Mouse (Mus musculus) ZHBTc4 (cell line): Measurements from ENCODE around the gene Pom121l2.

Experiments
- DNase-seq: peaks from one replicate; pipeline ENCODE4 v3.0.0-alpha.2; 2011; ENCODE audit warnings: low read depth, low spot score

Gene Pom121l2

GRCm38 (mm10) chr13:21980981-21981802 is at the start of gene Pom121l2:
Pom121l2 (plus strand) TSS chr13:21981194.
- peak; percentile 50 for DNase-seq

GRCm38 (mm10) chr13:21931740-21932139 is 49.3 kb upstream of the Pom121l2 start:
- DNase-seq, result no peak

- peak; percentile 81 for DNase-seq
These were observed 47.1 kb upstream of the Pom121l2 start for GRCm38 (mm10) chr13:21933626-21934548.

- DNase-seq, result peak; percentile 81
These were observed 45.8 kb upstream of the Pom121l2 start for GRCm38 (mm10) chr13:21934982-21935791.

GRCm38 (mm10) chr13:21935833-21936232 is 45.2 kb upstream of the Pom121l2 start:
- DNase-seq, result peak; percentile 84

GRCm38 (mm10) chr13:21936968-21937367 is 44.0 kb upstream of the Pom121l2 start:
- DNase-seq, result peak; percentile 97

GRCm38 (mm10) chr13:21940213-21940612 is 40.8 kb upstream of the Pom121l2 start:
- peak; percentile 97 for DNase-seq

- peak; percentile 84 for DNase-seq
These were observed 40.1 kb upstream of the Pom121l2 start for GRCm38 (mm10) chr13:21940811-21941321.

GRCm38 (mm10) chr13:21943644-21944043 is 37.4 kb upstream of the Pom121l2 start:
- DNase-seq, result no peak

GRCm38 (mm10) chr13:21944592-21944925 is 36.4 kb upstream of the Pom121l2 start:
- DNase-seq, result no peak

GRCm38 (mm10) chr13:21944926-21945740 is 35.9 kb upstream of the Pom121l2 start, which contains the start of gene Zfp184:
Zfp184 (plus strand) TSS chr13:21945094.
- DNase-seq, result peak; percentile 98

- DNase-seq, result peak; percentile 80
These were observed 11.7 kb upstream of the Pom121l2 start for GRCm38 (mm10) chr13:21969269-21969668.

- DNase-seq, result peak; percentile 35
These were observed 11.2 kb upstream of the Pom121l2 start for GRCm38 (mm10) chr13:21969816-21970215.

- DNase-seq, result peak; percentile 45
These were observed 9.4 kb upstream of the Pom121l2 start for GRCm38 (mm10) chr13:21971641-21972040.

GRCm38 (mm10) chr13:21974221-21974725 is 6.7 kb upstream of the Pom121l2 start:
- DNase-seq, result peak; percentile 96

GRCm38 (mm10) chr13:21974726-21975473 is 6.1 kb upstream of the Pom121l2 start:
- DNase-seq, result peak; percentile 78

- peak; percentile 38 for DNase-seq
These were observed 804 bp downstream of the Pom121l2 start for GRCm38 (mm10) chr13:21981803-21982193.

GRCm38 (mm10) chr13:21984486-21984885 is 3.5 kb downstream of the Pom121l2 start:
- no peak for DNase-seq

GRCm38 (mm10) chr13:21992550-21992949 is 11.6 kb downstream of the Pom121l2 start:
- DNase-seq, result no peak
